Mouse (Mus musculus) urinary bladder, postnatal 0 days (tissue): Measurements from ENCODE around the gene Adam33. TPM values are rescaled to one million over a fixed set of nuclear protein-coding genes. Genes with fewer than 3 reads are reported as not detected.

Source experiments
- microRNA-seq: library from miRNA; unstranded; fragments of <30 nt; microRNA quantifications from one replicate; pipeline ENCODE4, GENCODE M21; 2016
- polyA plus RNA-seq: library from polyadenylated mRNA; unstranded; fragments of >200 nt; fragmentation: Nextera tagmentation; extraction: Ambion mirVana; gene quantifications from 2 replicates; pipeline ENCODE4 v1.2.1, GENCODE M21; 2015

Gene Adam33
- polyA plus RNA-seq, result 77.8 and 88.7 TPM in 2 replicates

DNA sequence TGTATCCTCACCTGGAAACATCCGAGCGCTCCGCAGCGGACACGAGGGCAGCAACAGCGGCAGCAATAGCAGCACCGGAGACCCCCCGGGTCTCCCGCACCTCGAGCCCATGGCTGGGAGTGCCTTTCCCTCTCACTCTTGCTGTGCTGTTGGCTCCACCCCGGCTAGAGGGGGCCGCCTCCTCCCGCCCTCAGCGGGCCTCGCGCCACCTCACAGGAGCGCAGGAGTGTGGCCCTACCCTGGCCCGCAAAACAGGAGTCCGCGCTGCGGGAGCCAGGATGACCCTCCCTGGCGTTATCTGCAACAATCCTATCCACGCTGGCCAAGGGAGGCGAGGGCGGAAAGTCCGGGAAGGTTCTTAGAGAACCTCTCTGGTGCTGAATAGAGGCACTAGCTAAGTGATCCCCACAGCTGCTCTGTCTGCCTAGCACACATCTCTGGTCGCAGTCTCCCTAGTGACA is at the start of gene Adam33:
Gene Adam33 (minus strand): TSS at position 411 of the 461 bp plus-strand sequence.

DNA sequence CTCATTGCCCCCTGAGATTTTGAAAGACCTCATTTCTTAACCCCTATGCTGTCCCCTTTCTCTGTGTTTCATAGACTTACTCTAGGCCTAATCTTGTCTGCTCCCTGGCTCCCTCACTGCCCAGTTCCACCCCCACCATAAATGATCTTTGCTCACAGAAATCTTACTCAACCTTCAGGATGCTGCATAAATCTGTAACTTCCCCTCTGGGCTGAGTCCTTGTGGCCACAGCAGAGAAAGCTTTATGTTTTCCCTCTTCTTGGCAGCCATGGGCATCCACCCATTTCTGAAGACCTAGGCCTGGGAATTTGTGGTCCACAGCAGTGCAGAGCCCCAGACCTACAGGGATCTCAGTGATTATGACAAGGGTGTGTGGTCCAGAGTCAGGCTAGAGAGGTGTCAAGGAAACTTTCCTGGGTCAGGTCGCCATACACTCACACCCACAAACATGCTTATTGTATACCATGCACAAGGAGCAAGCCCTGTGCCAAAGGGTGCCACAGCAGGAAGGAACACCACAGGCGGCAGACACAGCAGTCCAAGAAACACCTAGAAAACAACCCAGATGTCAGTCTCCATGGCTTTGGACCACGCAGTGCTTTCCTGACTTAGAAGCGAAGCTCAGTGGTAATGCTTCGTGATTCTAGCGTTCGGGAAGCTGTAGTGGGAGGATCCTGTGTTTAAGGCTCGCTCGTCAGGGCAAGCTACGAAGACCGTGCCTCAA is 23.2 kb upstream of the Adam33 start, which contains the start of gene Siglec1:
Gene Siglec1 (minus strand): TSS at position 99 of the 724 bp plus-strand sequence.

DNA sequence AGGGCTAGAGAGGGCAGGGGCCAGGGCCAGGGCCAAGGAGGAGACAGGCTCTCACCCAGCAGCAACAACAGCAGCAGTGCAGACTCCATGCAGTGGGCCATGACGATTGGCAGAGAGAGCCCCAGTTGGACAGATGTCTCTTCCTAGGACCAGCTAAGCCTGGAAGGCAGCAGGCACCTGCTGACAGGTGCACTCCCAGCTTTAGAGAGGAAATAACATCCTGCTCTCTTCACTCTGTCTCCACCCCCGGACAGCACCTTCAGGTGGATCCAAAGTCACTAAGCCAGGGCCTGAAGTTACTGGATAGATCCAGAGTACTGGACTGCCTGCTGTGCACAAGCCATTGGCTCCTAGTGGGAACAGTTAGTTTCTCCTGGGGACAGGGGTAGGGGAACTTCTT is 20.6 kb downstream of the Adam33 start, which contains the start of gene Gfra4:
Gene Gfra4 (minus strand): TSS at position 101 of the 400 bp plus-strand sequence.

Small RNAs within 50 kb of the gene (microRNA-seq; reads per million reads assigned to microRNA genes)
- not detected for gene Mir6973b

Other genes starting within 250 kb of the Adam33 start
- gene 4930402H24Rik, start 157.4 kb downstream of the Adam33 start, polyA plus RNA-seq, result 26.0 and 32.9 TPM in 2 replicates
- 9.0 and 9.4 TPM in 2 replicates for gene Atrn, start 157.3 kb downstream of the Adam33 start, polyA plus RNA-seq
- 88.3 and 99.6 TPM in 2 replicates for gene Gfra4, start 20.7 kb downstream of the Adam33 start, polyA plus RNA-seq
- 1.4 and 2.6 TPM in 2 replicates for gene Siglec1, start 23.0 kb upstream of the Adam33 start, polyA plus RNA-seq
- gene Hspa12b, start 63.5 kb upstream of the Adam33 start, polyA plus RNA-seq, result 9.5 and 10.1 TPM in 2 replicates
- not detected in 2 replicates for gene Gm11037, start 69.7 kb upstream of the Adam33 start, polyA plus RNA-seq
- gene 1700037H04Rik, start 96.3 kb upstream of the Adam33 start, polyA plus RNA-seq, result 39.0 and 42.4 TPM in 2 replicates
- gene Cenpb, start 116.3 kb upstream of the Adam33 start, polyA plus RNA-seq, result 14.9 and 15.0 TPM in 2 replicates
- 19.0 and 21.6 TPM in 2 replicates for gene Cdc25b, start 123.1 kb upstream of the Adam33 start, polyA plus RNA-seq
- gene Spef1, start 123.5 kb upstream of the Adam33 start, polyA plus RNA-seq, result 2.2 and 2.6 TPM in 2 replicates
- 20.5 and 22.4 TPM in 2 replicates for gene Ap5s1, start 143.3 kb upstream of the Adam33 start, polyA plus RNA-seq
- gene Mavs, start 170.2 kb upstream of the Adam33 start, polyA plus RNA-seq, result 17.7 and 17.9 TPM in 2 replicates
- 25.2 and 30.5 TPM in 2 replicates for gene Pank2, start 198.7 kb upstream of the Adam33 start, polyA plus RNA-seq